Mouse (Mus musculus): ENCODE results near the gene Kl.

Kl gene

GRCm38 (mm10) chr5:150952328-150952668 lies at the start of gene Kl:
Kl (plus strand) TSS chr5:150952607.
- no peak for DNase-seq

GRCm38 (mm10) chr5:150906053-150907040 lies 46.1 kb upstream of the Kl start:
- DNase-seq = no peak

- no peak for DNase-seq
These were observed 40.3 kb upstream of the Kl start for GRCm38 (mm10) chr5:150912156-150912555.

GRCm38 (mm10) chr5:150912656-150913055 lies 39.8 kb upstream of the Kl start:
- no peak for DNase-seq

- no peak for DNase-seq
These were observed 37.0 kb upstream of the Kl start for GRCm38 (mm10) chr5:150915080-150916055.

- DNase-seq = no peak
These were observed 35.1 kb upstream of the Kl start for GRCm38 (mm10) chr5:150917131-150917858.

GRCm38 (mm10) chr5:150918599-150918998 lies 33.8 kb upstream of the Kl start:
- no peak for DNase-seq

- no peak for DNase-seq
These were observed 33.1 kb upstream of the Kl start for GRCm38 (mm10) chr5:150919269-150919668.

GRCm38 (mm10) chr5:150919961-150920360 lies 32.4 kb upstream of the Kl start:
- DNase-seq = no peak

GRCm38 (mm10) chr5:150929406-150929805 lies 23.0 kb upstream of the Kl start:
- DNase-seq = no peak

- DNase-seq = no peak
These were observed 19.8 kb upstream of the Kl start for GRCm38 (mm10) chr5:150932596-150932995.

- DNase-seq = peak; percentile 50
These were observed 16.2 kb upstream of the Kl start for GRCm38 (mm10) chr5:150936213-150936612.

GRCm38 (mm10) chr5:150936807-150937206 lies 15.6 kb upstream of the Kl start:
- no peak for DNase-seq

GRCm38 (mm10) chr5:150937501-150937900 lies 14.9 kb upstream of the Kl start:
- DNase-seq = no peak

GRCm38 (mm10) chr5:150945576-150945975 lies 6.8 kb upstream of the Kl start:
- no peak for DNase-seq

GRCm38 (mm10) chr5:150949131-150949530 lies 3.3 kb upstream of the Kl start:
- DNase-seq = no peak

GRCm38 (mm10) chr5:150951325-150951724 lies 1.1 kb upstream of the Kl start:
- no peak for DNase-seq

GRCm38 (mm10) chr5:150952669-150953521 lies 488 bp downstream of the Kl start:
- no peak for DNase-seq

GRCm38 (mm10) chr5:150954791-150955190 lies 2.4 kb downstream of the Kl start:
- no peak for DNase-seq

- no peak for DNase-seq
These were observed 7.5 kb downstream of the Kl start for GRCm38 (mm10) chr5:150959861-150960260.

GRCm38 (mm10) chr5:150961615-150962014 lies 9.2 kb downstream of the Kl start:
- no peak for DNase-seq

GRCm38 (mm10) chr5:150962756-150963155 lies 10.3 kb downstream of the Kl start:
- DNase-seq = no peak

Measured in cerebellum, adult 9-11 months (tissue).